Mouse (Mus musculus) thymus, postnatal 36 days (tissue): ENCODE measurements around the gene Rab33b.

ENCODE experiments used
- DNase-seq, 2 experiments: peaks; one replicate each; pipeline ENCODE4 v3.0.0; 2022; ENCODE audit warnings: mixed read lengths in 2 of 2

The Rab33b gene

GRCm38 (mm10) chr3:51517467-51517866 lies 33.7 kb downstream of the Rab33b start:
- DNase-seq, result no peak

- no peak for DNase-seq
These were observed 34.4 kb downstream of the Rab33b start for GRCm38 (mm10) chr3:51517878-51518762.

GRCm38 (mm10) chr3:51518763-51519121 lies 35.0 kb downstream of the Rab33b start:
- DNase-seq, result no peak

GRCm38 (mm10) chr3:51521262-51521661 lies 37.5 kb downstream of the Rab33b start:
- DNase-seq, result no peak

GRCm38 (mm10) chr3:51525186-51525785 lies 41.6 kb downstream of the Rab33b start:
- no peak for DNase-seq

GRCm38 (mm10) chr3:51526891-51527290 lies 43.2 kb downstream of the Rab33b start:
- DNase-seq, result no peak

- DNase-seq, result no peak
These were observed 48.0 kb downstream of the Rab33b start for GRCm38 (mm10) chr3:51531473-51532281.

- no peak for DNase-seq
These were observed 48.5 kb downstream of the Rab33b start for GRCm38 (mm10) chr3:51532282-51532620.

GRCm38 (mm10) chr3:51533573-51533972 lies 49.9 kb downstream of the Rab33b start:
- no peak for DNase-seq

- no peak for DNase-seq
These were observed 50.3 kb downstream of the Rab33b start for GRCm38 (mm10) chr3:51534013-51534412.

GRCm38 (mm10) chr3:51539567-51540408 lies 56.1 kb downstream of the Rab33b start:
- DNase-seq, result peak; percentile 82 to 86

- DNase-seq, result no peak
These were observed 56.9 kb downstream of the Rab33b start for GRCm38 (mm10) chr3:51540659-51541058.

GRCm38 (mm10) chr3:51544442-51545128 lies 60.9 kb downstream of the Rab33b start:
- DNase-seq, result no peak
